Mouse (Mus musculus): Measurements from ENCODE around the gene Rasa1.

Rasa1 gene

DNA sequence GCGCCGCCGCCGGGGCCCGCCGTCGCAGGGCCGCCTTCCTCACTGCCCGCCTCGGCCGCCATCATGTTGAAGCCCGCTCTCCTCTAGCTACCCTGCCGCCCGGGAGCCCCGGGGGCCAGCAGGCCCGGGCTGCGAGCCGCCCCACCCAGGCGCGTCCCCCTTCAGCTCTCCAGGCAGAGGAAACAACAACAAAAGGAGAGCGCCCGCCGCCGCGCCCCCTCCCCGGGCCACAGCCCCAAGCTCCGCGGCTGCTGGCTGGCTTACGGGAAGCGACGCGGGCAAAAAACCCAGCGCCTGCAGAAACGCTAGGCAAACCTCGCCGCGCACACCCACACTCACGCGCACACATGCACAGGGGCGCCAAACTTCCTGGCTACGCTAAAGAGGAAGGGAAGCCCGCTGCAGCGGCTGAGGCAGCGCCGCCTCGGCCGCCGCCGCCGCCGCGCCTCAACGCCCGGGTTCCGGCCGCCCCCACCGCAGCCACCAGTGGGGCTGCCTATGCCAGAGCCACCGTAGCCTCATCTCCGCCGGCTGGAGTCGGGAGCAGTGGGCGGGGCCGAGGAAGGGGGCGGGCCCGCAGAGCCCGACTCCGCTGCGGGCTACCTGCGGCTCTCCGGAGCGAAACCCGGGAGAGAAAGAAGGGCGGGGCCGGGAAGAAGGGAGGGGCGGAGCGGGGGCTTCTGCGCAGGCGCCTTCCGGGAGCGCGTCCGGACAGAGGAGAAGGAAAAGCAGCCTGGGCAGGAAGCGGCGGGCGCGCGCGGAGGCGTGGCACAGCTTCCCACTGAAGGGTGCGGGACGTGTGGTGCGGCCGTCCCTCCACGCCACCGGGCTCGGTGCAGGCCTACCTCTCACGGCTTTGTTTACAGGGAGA, at the start of gene Rasa1:
Gene Rasa1 (minus strand): TSS at position 288 of the 871 bp plus-strand sequence.
- DNase-seq: peak; percentile 98

- DNase-seq: no peak
Observed at GRCm38 (mm10) chr13:85311547-85311946, 22.6 kb upstream of the Rasa1 start.

GRCm38 (mm10) chr13:85310968-85311367, 22.0 kb upstream of the Rasa1 start:
- peak; percentile 3 for DNase-seq

DNA sequence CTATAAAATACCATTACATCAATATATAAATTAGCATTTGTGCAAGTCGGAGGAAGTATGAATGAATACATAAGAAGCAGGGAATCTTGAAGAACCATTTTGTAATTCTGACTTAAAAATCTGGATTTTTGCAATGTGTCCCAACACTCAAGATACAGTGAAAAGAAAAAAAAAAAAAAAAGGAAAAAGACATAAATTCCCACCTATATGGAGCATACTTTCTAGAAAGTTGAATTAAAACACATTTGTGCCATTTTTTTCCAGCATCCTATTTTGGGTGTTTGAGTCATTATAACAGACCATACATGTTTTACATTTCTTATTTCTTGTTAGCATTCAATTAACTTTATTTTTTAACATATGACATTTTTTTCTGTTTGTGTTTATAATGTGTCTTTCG, 21.6 kb upstream of the Rasa1 start:
- no peak for DNase-seq

GRCm38 (mm10) chr13:85306039-85306438, 17.1 kb upstream of the Rasa1 start:
- DNase-seq: no peak

DNA sequence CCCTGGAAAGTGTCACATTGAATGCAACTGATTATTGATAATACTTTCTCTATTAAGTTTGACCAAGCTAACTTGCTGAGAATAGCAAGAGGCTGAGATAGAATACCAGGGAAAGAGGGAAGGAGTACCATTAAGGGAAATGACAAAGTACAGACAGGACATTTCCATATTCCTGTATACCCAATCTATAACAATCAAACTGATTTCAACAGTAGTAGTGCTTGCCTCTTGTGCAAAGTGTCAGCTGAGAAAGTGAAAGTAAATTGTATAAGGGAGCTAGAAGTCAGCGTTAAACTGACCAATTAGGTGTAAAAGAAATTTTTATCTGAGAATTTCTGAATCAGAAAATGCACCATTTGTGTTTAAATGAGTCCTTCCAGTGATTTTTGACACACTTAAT, 1.7 kb upstream of the Rasa1 start:
- no peak for DNase-seq

GRCm38 (mm10) chr13:85288574-85288842, 422 bp downstream of the Rasa1 start:
- no peak for DNase-seq

DNA sequence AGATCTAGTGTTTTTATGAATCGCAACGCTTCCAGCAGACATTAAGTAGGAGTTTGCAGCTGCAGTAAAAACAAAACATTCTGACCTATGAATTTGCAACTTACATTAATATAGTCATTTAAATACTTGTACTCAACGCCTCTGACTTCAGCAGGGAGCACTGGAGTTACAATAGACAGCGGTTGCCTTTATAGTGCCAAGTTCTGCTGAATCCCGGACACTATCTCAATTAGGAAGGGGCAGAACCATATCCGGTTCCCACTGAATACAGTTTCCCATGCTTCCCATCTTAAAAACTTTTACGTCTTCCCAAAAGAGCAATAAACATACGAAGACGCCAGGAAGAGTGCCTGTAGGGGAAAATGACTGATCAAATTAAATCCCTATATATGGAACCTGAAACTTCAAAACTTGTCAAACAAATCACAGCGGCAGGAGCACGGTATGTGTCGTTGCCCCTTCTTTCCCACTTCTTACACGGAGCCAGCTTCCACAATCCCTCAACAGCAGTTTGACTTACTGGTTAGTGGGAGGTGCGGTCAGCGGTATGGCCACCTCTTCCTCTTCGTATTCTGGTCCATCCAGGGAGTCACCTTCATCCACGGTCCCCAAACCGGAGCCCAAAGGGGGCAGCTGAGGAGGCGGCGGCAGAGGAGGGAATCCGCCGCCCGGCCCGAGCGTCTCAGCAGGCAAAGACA, 905 bp downstream of the Rasa1 start:
- DNase-seq: peak; percentile 58

GRCm38 (mm10) chr13:85282626-85283025, 6.3 kb downstream of the Rasa1 start:
- no peak for DNase-seq

DNA sequence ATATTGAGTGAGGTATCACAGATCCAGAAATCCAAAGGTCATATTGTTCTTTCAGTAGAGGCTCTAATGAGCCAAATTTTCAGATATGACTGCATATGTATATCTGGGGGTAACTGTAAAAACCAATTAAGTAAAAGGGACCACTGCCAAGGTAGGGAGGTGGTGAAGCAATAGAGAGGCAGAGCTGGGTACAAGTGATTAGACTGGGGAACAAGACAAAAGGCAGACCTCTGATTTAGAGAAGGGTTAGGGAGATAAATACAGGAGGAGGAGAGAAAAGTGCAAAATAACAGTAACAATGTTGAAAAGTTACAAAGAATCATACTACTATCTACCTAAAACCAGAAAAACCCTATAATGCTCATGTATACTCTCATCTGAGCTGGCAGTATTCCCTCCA, 10.0 kb downstream of the Rasa1 start:
- no peak for DNase-seq

- no peak for DNase-seq
Observed at GRCm38 (mm10) chr13:85274572-85274971, 14.4 kb downstream of the Rasa1 start.

DNA sequence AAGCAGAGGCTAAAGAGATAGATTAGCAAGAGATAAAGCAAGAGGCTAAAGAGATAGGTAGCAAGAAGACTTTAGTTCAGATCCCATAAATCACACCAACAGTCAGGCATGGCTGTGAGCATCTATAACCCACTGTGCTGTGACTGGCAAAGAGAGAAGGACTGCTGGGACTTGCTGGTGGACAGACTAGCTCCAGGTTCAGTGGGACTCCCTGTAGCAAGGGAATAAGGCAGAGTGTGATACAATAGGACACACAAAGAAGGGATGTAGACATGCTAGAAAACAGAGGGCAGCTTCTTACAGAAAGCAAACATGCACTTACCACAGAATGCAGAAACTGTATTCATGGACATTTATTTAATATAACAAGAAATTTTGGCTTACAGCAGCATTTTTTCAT, 15.1 kb downstream of the Rasa1 start:
- DNase-seq: no peak

DNA sequence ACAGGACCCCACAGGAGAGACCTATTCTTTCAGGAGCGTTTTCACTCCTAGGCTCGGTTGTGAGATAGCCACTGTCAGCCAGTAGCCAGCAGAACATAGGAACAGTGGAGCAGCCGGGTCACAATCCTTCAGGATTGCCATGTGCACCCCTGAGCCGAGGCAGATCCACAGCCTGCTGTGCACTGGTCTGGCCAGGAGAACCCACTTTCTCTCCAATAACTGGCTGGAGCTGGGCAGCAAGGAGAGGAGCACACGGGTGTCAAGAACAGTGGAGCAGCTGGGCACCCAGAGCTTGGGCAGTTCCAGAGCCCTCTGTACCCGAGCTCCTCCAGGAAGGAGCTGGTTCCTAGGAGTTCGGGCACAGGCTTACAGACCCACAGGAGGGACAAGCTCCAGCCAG, 50.2 kb downstream of the Rasa1 start:
- no peak for DNase-seq

- DNase-seq: no peak
Observed at GRCm38 (mm10) chr13:85218656-85219055, 70.3 kb downstream of the Rasa1 start.

DNA sequence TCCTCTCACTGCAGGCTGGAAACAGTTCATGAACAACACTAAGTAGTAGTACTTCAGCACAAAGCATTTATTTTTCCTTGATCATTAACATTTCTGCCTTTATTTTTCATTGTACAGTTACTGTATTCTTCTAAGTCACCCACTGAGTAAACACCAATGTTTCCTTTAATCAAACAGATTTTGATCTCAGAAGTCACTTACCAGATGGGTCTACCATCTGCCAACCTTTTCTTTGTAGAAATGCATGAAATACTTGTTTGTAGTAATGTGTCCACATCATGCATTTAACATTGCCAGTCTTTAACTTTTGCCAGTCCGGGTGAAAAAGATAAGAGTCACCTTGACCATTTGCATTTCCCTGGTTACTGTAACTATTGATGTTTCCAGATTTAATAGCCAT, 78.6 kb downstream of the Rasa1 start:
- no peak for DNase-seq

DNA sequence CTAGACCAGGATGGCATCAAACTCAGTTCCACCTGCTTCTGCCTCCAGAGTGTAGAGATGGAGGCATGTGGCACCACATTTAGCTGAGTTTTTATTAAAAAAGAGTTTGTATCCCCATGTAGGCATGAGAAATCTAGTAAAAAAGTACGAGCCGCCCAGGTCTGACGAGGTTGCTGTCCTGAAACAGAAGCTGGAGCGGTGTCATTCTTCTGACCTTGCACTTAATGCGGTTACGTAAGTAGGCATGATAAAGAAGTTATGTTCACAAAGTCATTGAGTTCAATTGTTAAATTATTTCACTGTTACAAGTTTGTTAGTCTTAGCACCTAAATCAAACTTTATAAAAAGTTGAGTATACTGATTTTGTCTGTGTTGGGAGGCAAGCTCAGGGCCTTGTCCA, 80.3 kb downstream of the Rasa1 start:
- DNase-seq: no peak

DNA sequence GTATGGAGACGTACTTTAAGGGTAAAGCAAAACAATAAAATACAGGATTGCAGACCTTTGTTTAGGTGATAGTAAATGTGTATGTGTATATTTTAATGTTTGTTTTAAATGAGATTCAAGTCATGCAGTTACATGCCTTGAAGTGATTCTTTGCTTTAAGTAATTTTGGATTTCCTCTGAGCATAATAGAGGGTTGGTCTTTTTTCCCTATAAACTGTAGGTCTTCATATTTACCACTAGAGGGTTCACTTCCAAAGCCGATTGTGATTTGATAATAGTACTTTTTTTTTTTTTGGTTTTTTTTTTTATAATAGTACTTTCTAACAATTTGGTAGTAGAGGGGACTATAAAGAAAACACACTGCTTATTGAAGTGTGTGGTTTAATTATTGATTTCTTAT, 81.4 kb downstream of the Rasa1 start:
- DNase-seq: peak; percentile 21

GRCm38 (mm10) chr13:85191253-85191652, 97.7 kb downstream of the Rasa1 start:
- DNase-seq: no peak

GRCm38 (mm10) chr13:85189644-85190121, 99.2 kb downstream of the Rasa1 start:
- no peak for DNase-seq

GRCm38 (mm10) chr13:85188903-85189643, 99.9 kb downstream of the Rasa1 start, which contains the start of gene Ccnh:
TSS of gene Ccnh (plus strand) at chr13:85189408.
- peak; percentile 94 for DNase-seq
